Mouse (Mus musculus): ENCODE measurements around the gene Chd1. TPM values are rescaled to one million over a fixed set of nuclear protein-coding genes. Genes with fewer than 3 reads are reported as not detected.

Gene Chd1
- 10 to 100 TPM; 39.4 TPM for total RNA-seq (2021)
- long read RNA-seq, experiment 1, full-length matches to known transcripts = 1 of 3 reads
- long read RNA-seq, experiment 1, partial matches to known transcripts = 1 of 3 reads
- long read RNA-seq, experiment 1, other reads (novel, unspliced or antisense) = 1 of 3 reads
- long read RNA-seq, experiment 2, full-length matches to known transcripts = 3 of 27 reads
- long read RNA-seq, experiment 2, partial matches to known transcripts = 13 of 27 reads
- long read RNA-seq, experiment 2, other reads (novel, unspliced or antisense) = 11 of 27 reads

DNA sequence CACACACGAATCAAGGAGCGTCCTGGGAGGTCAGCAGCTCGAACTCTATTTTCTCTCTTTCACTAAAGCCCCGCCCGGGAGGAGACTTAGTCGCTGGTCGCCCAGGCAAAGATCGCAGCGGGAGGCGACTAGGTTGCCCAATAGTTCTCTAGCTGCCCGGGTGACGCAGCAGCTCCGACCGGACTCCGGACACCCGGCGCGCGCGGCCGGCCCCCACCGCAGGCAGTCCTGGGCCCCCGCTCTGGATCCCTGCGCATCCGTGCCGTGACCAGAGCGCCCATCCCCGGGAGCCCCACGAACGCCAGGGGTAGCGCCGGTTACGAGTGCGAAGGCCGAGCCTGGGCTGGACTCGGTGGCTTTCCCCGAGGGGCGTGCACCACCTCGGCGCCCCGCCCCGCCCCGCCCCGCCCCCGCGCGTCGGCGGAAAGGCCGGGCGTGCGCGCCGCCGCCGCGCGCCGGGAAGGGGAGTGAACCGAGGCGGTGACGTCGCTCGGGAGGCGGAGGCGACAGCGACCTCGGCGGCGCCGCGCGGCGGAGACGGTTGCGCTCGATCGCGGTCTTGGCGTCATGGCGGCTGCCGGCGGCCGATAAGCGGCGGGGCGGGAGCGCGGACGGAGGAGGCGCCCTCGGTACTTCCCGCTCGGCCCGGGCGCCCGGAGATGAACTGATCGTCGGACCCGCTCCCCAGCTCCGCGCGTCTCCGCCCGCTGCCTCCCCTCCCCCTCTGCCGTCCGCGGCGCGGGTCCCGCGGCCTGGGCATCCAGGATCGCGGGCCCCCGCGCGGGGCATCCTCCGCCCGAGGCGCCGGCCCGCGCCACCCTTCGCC, at the start of gene Chd1:
Gene Chd1 (plus strand): TSS at position 493 of the 826 bp plus-strand sequence.
- peak; percentile 76 to 78 for DNase-seq (ENCODE audit: low spot score in 2 of 2)

GRCm38 (mm10) chr17:15656881-15657607, 47.7 kb upstream of the Chd1 start:
- DNase-seq (ENCODE audit: low spot score in 2 of 2) = no peak

DNA sequence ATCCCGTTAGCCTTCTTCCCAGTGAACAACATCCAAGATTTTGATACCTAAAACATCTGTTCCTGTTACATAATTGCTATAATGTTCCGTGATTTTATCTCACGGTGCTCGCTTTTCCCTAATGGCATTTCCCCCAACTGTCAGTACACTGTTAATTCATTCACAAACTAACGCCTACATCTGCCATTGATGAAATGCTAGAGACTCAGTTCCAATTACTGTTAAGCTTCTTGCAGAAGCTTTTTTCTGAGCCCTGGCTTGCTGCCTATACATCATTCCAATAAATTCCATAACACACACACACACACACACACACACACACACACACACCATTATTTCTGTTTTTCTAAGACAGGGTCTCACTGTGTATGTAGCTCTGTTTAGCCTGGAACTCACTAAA, 31.9 kb upstream of the Chd1 start:
- DNase-seq (ENCODE audit: low spot score in 2 of 2) = no peak

DNA sequence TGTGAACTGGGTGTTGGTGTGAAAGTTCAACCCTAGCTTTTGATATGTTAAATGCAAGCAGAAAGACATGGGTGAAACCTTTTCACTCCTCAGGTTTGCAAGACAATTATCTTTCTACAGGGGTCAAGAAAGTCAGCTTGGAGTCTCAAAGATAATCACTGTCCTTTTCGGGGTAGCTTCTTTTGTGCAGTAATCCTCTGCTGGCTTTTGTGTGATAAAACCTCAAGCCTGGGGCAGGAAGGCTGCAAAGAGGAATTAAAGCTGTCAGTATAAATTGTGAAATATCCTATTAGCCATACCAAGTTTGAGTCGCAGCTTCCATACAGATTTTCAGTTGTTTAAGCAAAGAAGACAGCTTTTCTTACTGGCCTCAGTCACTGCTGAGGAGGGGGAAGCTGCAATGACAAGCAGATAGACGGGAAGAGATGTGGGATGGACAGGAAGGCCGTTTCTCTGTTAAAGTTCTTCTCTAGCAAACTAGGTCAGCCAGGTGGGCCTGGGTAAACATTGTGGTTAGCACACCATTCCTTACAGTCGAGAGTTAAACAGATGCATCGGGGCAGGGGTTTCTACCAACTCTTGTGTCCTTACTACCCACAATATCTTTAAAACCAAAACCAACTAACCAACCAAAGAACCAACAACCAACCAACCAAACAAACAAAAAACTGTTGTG, 26.7 kb upstream of the Chd1 start:
- no peak for DNase-seq (ENCODE audit: low spot score in 2 of 2)

- DNase-seq (ENCODE audit: low spot score in 2 of 2) = no peak
These were observed 24.7 kb upstream of the Chd1 start for GRCm38 (mm10) chr17:15679966-15680630.

DNA sequence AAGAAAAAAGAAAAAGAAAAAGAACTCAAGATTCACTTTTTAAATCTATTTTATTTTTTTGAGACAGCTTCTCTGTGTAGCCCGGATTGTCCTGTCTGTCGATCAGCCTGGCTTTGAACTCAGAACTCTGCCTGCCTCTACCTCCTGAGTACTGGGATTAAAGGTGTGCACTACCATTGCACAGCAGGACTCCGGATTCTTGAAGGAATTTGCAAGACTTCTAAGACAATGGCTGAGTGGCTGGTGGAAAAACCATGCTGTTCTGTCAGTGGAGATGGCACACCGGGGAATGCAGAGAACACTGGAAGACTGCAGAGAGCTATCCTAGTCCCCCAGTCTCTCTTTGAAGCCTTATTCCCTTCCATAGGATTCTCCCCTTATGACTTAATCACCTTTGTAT, 24.1 kb upstream of the Chd1 start:
- DNase-seq (ENCODE audit: low spot score in 2 of 2) = no peak

DNA sequence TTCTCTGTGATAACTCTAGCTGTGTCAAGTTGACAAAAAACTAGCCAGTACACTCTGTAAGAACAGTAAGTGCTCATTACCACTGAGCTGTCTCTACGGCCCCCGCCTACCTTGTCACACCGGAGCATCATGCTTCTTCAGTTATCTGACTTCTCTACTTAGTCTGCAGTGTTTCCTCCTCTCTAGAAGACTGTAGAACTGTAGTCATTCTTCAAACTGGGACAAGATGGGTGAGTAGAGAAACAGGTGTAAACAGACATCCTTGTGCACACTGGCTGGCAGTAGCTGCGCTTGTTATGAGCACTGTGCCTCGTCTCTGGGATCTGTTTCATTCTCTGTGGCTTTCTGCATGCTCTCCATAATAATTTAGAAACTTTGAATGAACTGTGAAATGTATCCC, 18.4 kb upstream of the Chd1 start:
- no peak for DNase-seq (ENCODE audit: low spot score in 2 of 2)

GRCm38 (mm10) chr17:15690304-15690703, 14.5 kb upstream of the Chd1 start:
- no peak for DNase-seq (ENCODE audit: low spot score in 2 of 2)

DNA sequence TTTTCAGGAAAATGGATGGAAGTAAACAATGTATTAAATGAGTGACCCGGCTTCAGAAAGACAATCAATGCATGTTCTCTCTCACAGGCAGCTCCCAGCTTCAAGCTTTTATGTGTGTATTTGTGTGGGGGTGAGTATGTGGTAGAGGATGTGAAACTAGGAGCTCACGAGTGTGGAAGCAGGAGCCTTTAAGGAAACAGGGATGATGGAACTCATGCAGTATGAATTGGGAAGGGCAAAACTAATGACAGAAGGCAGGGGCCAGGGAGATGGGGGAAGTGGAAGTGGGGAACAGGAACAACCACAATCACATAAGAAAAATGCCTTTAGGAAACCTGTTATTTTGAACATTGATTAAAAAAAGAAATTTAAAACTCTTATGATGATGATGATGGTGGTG, 9.2 kb upstream of the Chd1 start:
- DNase-seq (ENCODE audit: low spot score in 2 of 2) = no peak

GRCm38 (mm10) chr17:15698956-15699355, 5.8 kb upstream of the Chd1 start:
- no peak for DNase-seq (ENCODE audit: low spot score in 2 of 2)

GRCm38 (mm10) chr17:15701505-15701904, 3.3 kb upstream of the Chd1 start:
- no peak for DNase-seq (ENCODE audit: low spot score in 2 of 2)

DNA sequence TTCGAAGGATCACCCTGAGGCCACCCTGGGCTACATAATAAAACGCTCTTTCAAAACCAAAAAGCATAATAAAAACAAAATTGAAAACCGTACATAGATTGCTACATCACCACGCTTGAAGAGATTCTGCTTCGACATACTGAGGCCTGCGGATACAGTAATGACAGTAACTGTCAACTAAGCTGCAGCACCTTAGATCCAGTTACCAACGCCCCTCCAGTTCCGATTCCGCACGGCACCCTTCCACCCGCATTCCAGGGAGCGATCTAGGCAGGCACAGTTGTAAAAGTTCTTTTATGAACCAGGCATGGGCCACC, 651 bp upstream of the Chd1 start:
- no peak for DNase-seq (ENCODE audit: low spot score in 2 of 2)

DNA sequence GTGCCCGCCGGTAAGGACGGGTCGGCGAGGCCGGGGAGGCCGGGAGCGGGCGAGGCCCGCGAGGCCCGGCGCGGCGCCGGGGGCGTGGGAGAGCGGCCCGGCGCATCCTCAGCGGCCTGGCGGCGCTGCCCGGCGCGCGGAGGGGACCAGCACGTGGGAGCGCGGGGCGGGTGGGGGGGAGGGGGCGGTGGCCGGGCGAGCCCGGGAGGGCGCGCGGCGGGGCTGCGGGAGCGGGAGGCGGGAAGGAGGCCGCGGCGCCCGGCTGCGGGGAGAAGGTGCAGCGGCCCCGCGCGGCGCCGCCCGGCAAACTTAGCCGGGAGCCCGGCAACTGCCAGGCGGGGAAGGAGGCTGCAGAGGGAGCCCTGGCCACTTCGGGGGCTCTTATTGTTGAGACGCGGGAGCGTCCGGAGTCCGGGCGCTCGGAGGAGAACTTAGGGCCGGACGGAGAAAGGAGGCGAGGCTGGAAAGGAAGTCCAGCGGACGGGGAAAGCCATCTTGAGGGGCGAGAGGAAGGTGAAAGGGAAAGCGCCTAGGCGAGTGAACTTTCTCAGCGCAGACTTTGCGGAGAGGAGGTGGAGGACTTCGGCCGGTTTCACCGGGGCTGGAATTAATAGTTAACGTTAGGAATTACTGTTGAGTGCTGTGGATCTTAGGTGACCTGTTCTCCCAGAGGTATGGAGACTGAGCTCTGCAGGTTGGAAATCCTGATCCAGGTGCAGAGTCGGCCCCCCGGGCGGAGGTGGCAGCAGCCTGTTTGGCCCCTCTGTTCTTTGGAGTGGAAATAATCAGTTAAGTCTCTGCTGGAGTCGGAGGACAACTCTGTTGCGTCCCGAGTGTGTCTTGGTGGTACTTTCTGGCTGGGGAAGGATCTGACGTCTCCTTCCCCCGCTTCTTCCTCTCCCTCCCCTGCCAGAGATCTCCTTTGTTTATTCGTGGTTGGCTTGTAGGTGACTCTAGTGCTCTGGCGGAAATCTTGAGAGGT, 827 bp downstream of the Chd1 start:
- peak; percentile 15 to 24 for DNase-seq (ENCODE audit: low spot score in 2 of 2)

GRCm38 (mm10) chr17:15714507-15714906, 9.7 kb downstream of the Chd1 start:
- DNase-seq (ENCODE audit: low spot score in 2 of 2) = no peak

DNA sequence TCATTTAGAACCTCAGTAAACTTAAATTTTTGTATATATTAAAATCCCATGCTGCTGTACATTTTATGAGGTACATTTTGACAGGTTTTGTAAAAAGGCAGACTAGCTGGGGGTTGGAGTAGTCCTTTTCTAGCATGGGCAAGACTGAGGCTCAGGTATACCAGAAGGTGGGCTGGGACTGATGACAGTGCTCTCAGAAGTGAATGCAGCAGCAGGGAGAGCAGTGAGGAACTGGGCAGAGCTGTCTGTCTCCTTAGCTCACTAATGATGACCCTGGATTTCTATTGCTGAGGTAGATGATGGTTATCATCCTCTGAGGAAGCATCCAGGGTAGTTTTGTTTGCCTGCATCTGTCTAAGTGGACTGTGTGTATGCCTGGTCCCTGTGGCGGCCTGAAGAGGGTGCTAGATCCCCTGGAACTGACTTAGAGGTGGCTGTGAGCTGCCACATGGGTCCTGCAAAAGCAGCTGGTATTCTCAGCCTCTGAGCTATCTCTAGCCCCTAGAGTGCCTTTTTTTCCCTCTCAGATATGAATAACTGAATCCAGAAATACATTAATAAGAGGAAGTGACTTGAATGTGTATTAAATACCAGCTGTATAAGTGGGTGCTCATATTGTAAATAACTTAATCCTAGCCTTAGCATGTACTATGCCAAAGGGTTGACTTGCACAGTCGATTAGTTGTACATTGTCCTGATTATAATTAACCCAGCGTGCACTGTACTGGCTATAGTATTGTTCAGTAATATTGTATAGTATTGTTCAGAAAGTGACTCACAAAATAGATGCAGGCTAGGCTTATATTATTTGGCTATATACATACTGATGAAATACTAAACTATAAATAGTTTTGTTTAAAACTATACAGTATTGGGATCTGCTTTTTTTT, 10.5 kb downstream of the Chd1 start:
- peak in 1 of 2 experiments; percentile 7 for DNase-seq (ENCODE audit: low spot score in 2 of 2)

DNA sequence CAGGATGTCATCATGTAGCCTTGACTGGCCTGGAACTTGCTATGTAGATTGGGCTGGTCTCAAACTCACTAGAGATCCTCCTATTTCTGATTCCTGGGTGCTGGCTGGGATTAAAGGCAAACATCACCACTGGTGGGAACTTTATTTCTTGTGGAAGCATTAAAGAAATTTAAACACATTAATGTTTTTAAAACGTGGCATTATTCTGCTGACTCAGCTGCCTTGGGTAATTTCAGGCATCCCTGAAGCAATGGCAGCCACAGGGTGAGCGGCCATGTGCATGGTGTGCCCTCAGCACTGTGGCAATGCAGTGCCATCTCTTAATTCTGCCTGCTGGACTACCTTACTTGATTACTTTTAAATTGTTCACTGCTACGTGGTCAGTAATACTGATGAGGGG, 11.2 kb downstream of the Chd1 start:
- DNase-seq (ENCODE audit: low spot score in 2 of 2) = no peak

- DNase-seq (ENCODE audit: low spot score in 2 of 2) = no peak
These were observed 16.1 kb downstream of the Chd1 start for GRCm38 (mm10) chr17:15720841-15721240.

DNA sequence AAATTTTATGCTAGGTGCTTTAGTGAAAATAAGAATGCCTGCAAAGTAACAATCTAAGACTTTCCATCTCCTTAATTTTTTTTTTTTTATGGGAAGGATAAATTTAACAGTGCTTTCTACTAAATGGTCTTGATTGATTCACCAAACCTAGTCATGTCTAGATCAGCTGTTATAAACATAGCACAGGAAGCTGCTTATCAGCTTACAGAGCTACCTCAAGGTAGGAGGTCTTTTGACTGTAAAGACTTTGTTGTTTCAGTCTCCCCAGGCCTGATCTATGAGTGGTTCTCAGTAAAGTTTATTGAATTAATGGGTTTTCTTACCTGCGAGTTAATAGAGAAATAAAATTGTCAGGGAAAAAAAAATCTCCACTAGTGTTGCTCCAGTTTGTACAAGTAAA, 18.5 kb downstream of the Chd1 start:
- DNase-seq (ENCODE audit: low spot score in 2 of 2) = no peak
